Mouse (Mus musculus) E14TG2a.4 (cell line): ENCODE results near the gene Smim24.

Experiments
- H3K27me3 ChIP-seq: 2 replicates; pipeline ENCODE4 v1.6.1; 2014; ENCODE audit warnings: low read length, control low read depth; ENCODE audit not compliant: insufficient read depth
- H3K36me3 ChIP-seq: 2 replicates; pipeline ENCODE4 v1.6.1; 2014; ENCODE audit warnings: low read length, control low read depth; ENCODE audit not compliant: insufficient read depth
- H3K4me1 ChIP-seq: replicated peaks from 2 replicates; pipeline ENCODE4 v1.6.1; 2014; ENCODE audit warnings: low read depth, low read length, control low read depth
- H3K4me3 ChIP-seq: replicated peaks from 2 replicates; pipeline ENCODE4 v1.5.1; 2014; ENCODE audit warnings: mild to moderate bottlenecking, low read length
- H3K9me3 ChIP-seq: 2 replicates; pipeline ENCODE4 v1.6.1; 2014; ENCODE audit warnings: low read length, control low read depth
- CTCF ChIP-seq: conservative IDR thresholded peaks from 2 replicates; pipeline ENCODE4 v1.5.1; 2014; ENCODE audit warnings: low read length
- NANOG ChIP-seq: IDR thresholded peaks from 2 replicates; pipeline ENCODE4 v1.6.1; 2014; ENCODE audit warnings: borderline replicate concordance, low read length, mixed read lengths
- POU5F1 ChIP-seq: IDR thresholded peaks from 2 replicates; pipeline ENCODE4 v1.6.1; 2014; ENCODE audit warnings: low read length, borderline replicate concordance

The Smim24 gene

GRCm38 (mm10) chr10:81362336-81362949 is 30.4 kb upstream of the Smim24 start:
- TF ChIP-seq CTCF (no peak), NANOG (no peak), POU5F1 (no peak)
- H3K27me3 ChIP-seq = peaks cover 2% of the 10 kb centered on the region; the same call in 1 of the 2 replicates

GRCm38 (mm10) chr10:81363436-81364346 is 29.2 kb upstream of the Smim24 start:
- TF ChIP-seq CTCF (no peak), POU5F1 (no peak), NANOG (no peak)
- Histone ChIP-seq H3K4me3 (peak overlapping the region; percentile 66), H3K9me3 (no peaks in the 10 kb centered on the region), H3K4me1 (peaks cover 100% of the 10 kb centered on the region), H3K36me3 (peaks cover 91% of the 10 kb centered on the region), H3K27me3 (peaks cover 2% of the 10 kb centered on the region; the same call in 1 of the 2 replicates)

More at GRCm38 (mm10) chr10:81362336-81362949, 30.4 kb upstream of the Smim24 start:
- no peaks in the 10 kb centered on the region for H3K9me3 ChIP-seq
- peaks cover 82% of the 10 kb centered on the region for H3K36me3 ChIP-seq
- peak overlapping the region; percentile 66 for H3K4me3 ChIP-seq
- peaks cover 98% of the 10 kb centered on the region for H3K4me1 ChIP-seq

- Histone ChIP-seq H3K9me3 (no peaks in the 10 kb centered on the region), H3K4me3 (peak overlapping the region; percentile 66), H3K4me1 (peaks cover 100% of the 10 kb centered on the region), H3K36me3 (peaks cover 91% of the 10 kb centered on the region), H3K27me3 (peaks cover 2% of the 10 kb centered on the region; the same call in 1 of the 2 replicates)
- TF ChIP-seq CTCF = no peak
- no peak for TF ChIP-seq POU5F1
- TF ChIP-seq NANOG = no peak
Measured at GRCm38 (mm10) chr10:81364666-81365065, 28.2 kb upstream of the Smim24 start.

GRCm38 (mm10) chr10:81365073-81365472 is 27.8 kb upstream of the Smim24 start:
- no peak for TF ChIP-seq POU5F1
- TF ChIP-seq CTCF = no peak
- TF ChIP-seq NANOG = no peak
- H3K9me3 ChIP-seq = no peaks in the 10 kb centered on the region

GRCm38 (mm10) chr10:81365672-81366476 is 27.0 kb upstream of the Smim24 start, which contains the start of gene 4930404N11Rik:
4930404N11Rik (minus strand) TSS chr10:81365816.
- no peak for TF ChIP-seq NANOG
- TF ChIP-seq CTCF = no peak
- TF ChIP-seq POU5F1 = no peak
- H3K4me1 ChIP-seq = peaks cover 98% of the 10 kb centered on the region
- H3K27me3 ChIP-seq = peaks cover 2% of the 10 kb centered on the region; the same call in 1 of the 2 replicates

More at GRCm38 (mm10) chr10:81365073-81365472, 27.8 kb upstream of the Smim24 start:
- Histone ChIP-seq H3K36me3 (peaks cover 91% of the 10 kb centered on the region), H3K4me3 (peak overlapping the region; percentile 66; the same call in 1 of the 2 replicates), H3K27me3 (peaks cover 2% of the 10 kb centered on the region; the same call in 1 of the 2 replicates), H3K4me1 (peaks cover 100% of the 10 kb centered on the region)

GRCm38 (mm10) chr10:81366477-81367206 is 26.2 kb upstream of the Smim24 start:
- Histone ChIP-seq H3K9me3 (no peaks in the 10 kb centered on the region), H3K36me3 (peaks cover 91% of the 10 kb centered on the region), H3K4me3 (no peak overlapping the region), H3K27me3 (peaks cover 2% of the 10 kb centered on the region; the same call in 1 of the 2 replicates), H3K4me1 (peaks cover 98% of the 10 kb centered on the region)
- no peak for TF ChIP-seq POU5F1
- no peak for TF ChIP-seq NANOG
- TF ChIP-seq CTCF = no peak

More at GRCm38 (mm10) chr10:81365672-81366476, 27.0 kb upstream of the Smim24 start, which contains the start of gene 4930404N11Rik:
- Histone ChIP-seq H3K36me3 (peaks cover 91% of the 10 kb centered on the region), H3K9me3 (no peaks in the 10 kb centered on the region), H3K4me3 (peak within 1 kb of the TSS; percentile 66)

GRCm38 (mm10) chr10:81367207-81367495 is 25.7 kb upstream of the Smim24 start:
- TF ChIP-seq CTCF = no peak
- no peak for TF ChIP-seq NANOG
- TF ChIP-seq POU5F1 = no peak

More at GRCm38 (mm10) chr10:81367207-81367495, 25.7 kb upstream of the Smim24 start:
- H3K27me3 ChIP-seq = peaks cover 2% of the 10 kb centered on the region; the same call in 1 of the 2 replicates
- H3K4me3 ChIP-seq = no peak overlapping the region
- H3K9me3 ChIP-seq = no peaks in the 10 kb centered on the region
- peaks cover 98% of the 10 kb centered on the region for H3K4me1 ChIP-seq
- peaks cover 91% of the 10 kb centered on the region for H3K36me3 ChIP-seq
